Mouse (Mus musculus): ENCODE measurements at regions not wholly inside any gene's neighbourhood (a gene's known extent, or its start where the extent isn't known, plus 50 kb on each side); places are given as distances from the start of the nearest gene placed in this dataset.

GRCm38 (mm10) chr9:41490112-41490511 lies 328.6 kb upstream of the Ubash3b start:
- TF ChIP-seq CTCF (IDR thresholded peaks at IDR 0.05; ENCODE audit: low read depth, low read length) (no peak), TAL1 (conservative IDR thresholded peaks at IDR 0.05; ENCODE audit: low read depth, low read length) (no peak), GATA1 (IDR thresholded peaks at IDR 0.05; ENCODE audit: borderline replicate concordance, low read length) (no peak), POLR2AphosphoS5 (IDR thresholded peaks at IDR 0.05; ENCODE audit: insufficient replicate concordance, low read depth, low read length) (no peak)

Data from G1E (cell line).